Mouse (Mus musculus): Measurements from ENCODE around the gene Pear1.

GRCm38 (mm10) chr3:87844981-87845380 lies 20.9 kb upstream of the Pear1 start:
- no peak for TF ChIP-seq CTCF (IDR thresholded peaks at IDR 0.05; ENCODE audit: control insufficient read depth, insufficient read depth, low read length)
- TF ChIP-seq POLR2A (IDR thresholded peaks at IDR 0.05; ENCODE audit: borderline replicate concordance, control insufficient read depth, low read depth, low read length) = no peak
